Comparison of ENCODE assay signal across 9 mouse cellular contexts in genomic region chr8:71702087-71702432, GRCm38 (mm10). TPM values are rescaled to one million over a fixed set of nuclear protein-coding genes. Genes with fewer than 3 reads are reported as not detected.
DNase-seq lines count a peak whose midpoint lies in the region; ATAC-seq and TF ChIP-seq lines count a peak whose summit lies in the region.
"Had no signal": no experiment of that assay in that cellular context is flagged by ENCODE, and none has a peak within 500 bp of the region (broad histone marks: within the 10 kb centered on the region; RNA-seq: fewer than 3 reads in every experiment).

No protein-coding gene starts in this region.

- H3K36me3 ChIP-seq in kidney, postnatal 0 days (ENCODE audit: insufficient read depth, low read length), result no peaks in the 10 kb centered on the region
- peaks cover 0 to 8% of the 10 kb centered on the region in 2 experiments; a peak in 2 of 4 replicates for H3K36me3 ChIP-seq in MEL (ENCODE audit: control insufficient read depth in 1 of 2, insufficient read depth in 2 of 2, low read length in 2 of 2)
- H3K36me3 ChIP-seq in megakaryocyte, embryonic 14.5 days (replicated peaks; ENCODE audit: low read length), result no peaks in the 10 kb centered on the region

- 35% methylated on average over 4 of the region's 4 CpGs for WGBS in kidney, postnatal 0 days

- TF ChIP-seq RAD21 in MEL (IDR thresholded peaks at IDR 0.05; ENCODE audit: low read depth, low read length), result peak; percentile 14

- no peak for TF ChIP-seq POLR2A in MEL (IDR thresholded peaks at IDR 0.05; ENCODE audit: control insufficient read depth in 1 of 2, insufficient read depth in 1 of 2, low read depth in 1 of 2, low read length in 2 of 2, poor library complexity in 1 of 2)

- ATAC-seq in kidney, postnatal 0 days (replicated peaks; ENCODE audit: low FRiP score, low read depth), result no peak; the same call in 1 of the 2 replicates
- ATAC-seq in erythroid progenitor cell, adult 5-6 weeks (replicated peaks; ENCODE audit: low FRiP score, poor library complexity, severe bottlenecking), result peak; percentile 72
- ATAC-seq in frontal cortex, adult (ENCODE audit: low TSS enrichment), result no peak

- H3K27ac ChIP-seq in kidney, postnatal 0 days, result no peak overlapping the region
- H3K27ac ChIP-seq in MEL (ENCODE audit: control insufficient read depth, low read depth, low read length), result peak overlapping the region; percentile 39

- DNase-seq in kidney, postnatal 0 days (ENCODE audit: low spot score), result no peak
- no peak for DNase-seq in kidney, adult 18-20 months
- DNase-seq in MEL (ENCODE audit: low read depth, low spot score), result peak; percentile 66
- DNase-seq in cerebellum, adult 9-11 months, result no peak
- no peak for DNase-seq in gastrocnemius, postnatal 14 days
- DNase-seq: kidney, postnatal 10 days had no signal

- H3K4me2 ChIP-seq in kidney, postnatal 0 days (ENCODE audit: low read length), result no peak overlapping the region; the same call in 1 of the 2 replicates

- H3K27me3 ChIP-seq in kidney, postnatal 0 days (ENCODE audit: insufficient read depth, low read length), result peaks cover 11% of the 10 kb centered on the region; the same call in 1 of the 2 replicates
- no peaks in the 10 kb centered on the region for H3K27me3 ChIP-seq in MEL (ENCODE audit: control insufficient read depth in 1 of 2, insufficient read depth in 2 of 2, low read length in 2 of 2)
- peaks cover 37% of the 10 kb centered on the region for H3K27me3 ChIP-seq in megakaryocyte, embryonic 14.5 days (replicated peaks)

- intact Hi-C loops in gastrocnemius, postnatal 14 days (cut with DNase I; ENCODE audit: low total_unique reads), result no loop called here

- H3K9me3 ChIP-seq in kidney, postnatal 0 days (replicated peaks; ENCODE audit: low read length), result no peaks in the 10 kb centered on the region
- H3K9me3 ChIP-seq in MEL (replicated peaks; ENCODE audit: insufficient read depth, low read length), result no peaks in the 10 kb centered on the region
- no peaks in the 10 kb centered on the region for H3K9me3 ChIP-seq in megakaryocyte, embryonic 14.5 days

- H3K4me3 ChIP-seq in kidney, postnatal 0 days (replicated peaks; ENCODE audit: low read depth, low read length), result no peak overlapping the region
- peak overlapping the region; percentile 25 to 38 for H3K4me3 ChIP-seq in MEL (ENCODE audit: control insufficient read depth in 1 of 2, insufficient read depth in 1 of 2, low read depth in 2 of 2, low read length in 2 of 2)
- H3K4me3 ChIP-seq in megakaryocyte, embryonic 14.5 days (replicated peaks), result peak overlapping the region; percentile 88

- H3K4me1 ChIP-seq in kidney, postnatal 0 days (replicated peaks; ENCODE audit: insufficient read depth, low read length), result no peaks in the 10 kb centered on the region
- H3K4me1 ChIP-seq in MEL (ENCODE audit: control insufficient read depth in 1 of 2, insufficient read depth in 2 of 2, low read length in 2 of 2), result peaks cover 10 to 21% of the 10 kb centered on the region in 2 experiments
- peaks cover 42% of the 10 kb centered on the region for H3K4me1 ChIP-seq in megakaryocyte, embryonic 14.5 days

- TF ChIP-seq EP300 in MEL (IDR thresholded peaks at IDR 0.05; ENCODE audit: low read depth in 1 of 2, low read length in 2 of 2), result no peak

- 0 out of 2 replicates have a peak, but pooled peaks have one; percentile 22 for TF ChIP-seq CTCF in kidney, postnatal 0 days (IDR thresholded peaks at IDR 0.05; ENCODE audit: low read depth)
- peak in 2 of 3 experiments; percentile 35 to 46; a peak in 5 of 6 replicates for TF ChIP-seq CTCF in MEL (IDR thresholded peaks at IDR 0.05 in 2 of 3, conservative IDR thresholded peaks at IDR 0.05 in 1 of 3; ENCODE audit: control insufficient read depth in 1 of 3, insufficient read depth in 1 of 3, low read depth in 2 of 3, low read length in 3 of 3, poor library complexity in 1 of 3, severe bottlenecking in 1 of 3)

- no peak overlapping the region for H3K9ac ChIP-seq in kidney, postnatal 0 days (ENCODE audit: low read depth, low read length)
- H3K9ac ChIP-seq in MEL (ENCODE audit: control insufficient read depth, low read depth, low read length, poor library complexity, severe bottlenecking), result peak overlapping the region; percentile 51

- no peaks in the 10 kb centered on the region for H3K79me2 ChIP-seq in MEL (ENCODE audit: control insufficient read depth, insufficient read depth, low read length, poor library complexity)

TF ChIP-seq in MEL, 35 proteins besides CTCF, POLR2A, EP300 and RAD21:
- TF ChIP-seq SMC3 (IDR thresholded peaks at IDR 0.05; ENCODE audit: low read depth, low read length) (peak; percentile 33), BHLHE40 (IDR thresholded peaks at IDR 0.05; ENCODE audit: borderline replicate concordance, low read depth, low read length) (no peak), RCOR1 (IDR thresholded peaks at IDR 0.05; ENCODE audit: low read depth, low read length) (0 out of 2 replicates have a peak, but pooled peaks have one; percentile 14), ZNF384 (IDR thresholded peaks at IDR 0.05; ENCODE audit: low read depth, low read length) (no peak), MXI1 (IDR thresholded peaks at IDR 0.05; ENCODE audit: low read depth, low read length) (0 out of 2 replicates have a peak, but pooled peaks have one; percentile 19), ZC3H11A (IDR thresholded peaks at IDR 0.05; ENCODE audit: low read depth, low read length) (0 out of 2 replicates have a peak, but pooled peaks have one; percentile 6), MAX (IDR thresholded peaks at IDR 0.05; ENCODE audit: low read length) (0 out of 2 replicates have a peak, but pooled peaks have one; percentile 22)

RNA-seq across cellular contexts. Expression of gene B3gnt3, which starts 0.5 kb away (rescaled TPM):
- 4.3 TPM in 2 replicates for polyA plus RNA-seq in kidney, postnatal 0 days (2015; fragmentation: Nextera tagmentation; extraction: Ambion mirVana)
- 0.10 and 0.19 TPM in 2 replicates for total RNA-seq in MEL (2012; rRNA removed)
- polyA plus RNA-seq in MEL (2012; ENCODE audit: insufficient read depth in 1 of 2, insufficient read length in 2 of 2, low read depth in 1 of 2, low replicate concordance in 2 of 2, missing spikeins in 1 of 2), result under 1 TPM in 1 of 2 experiments, not detected in 1; 0.84 TPM
- total RNA-seq in erythroid progenitor cell, adult 5-6 weeks (2015; ENCODE audit: low replicate concordance), result 12.2 and 12.3 TPM in 2 replicates
- 10.9 and 14.4 TPM in 2 replicates for total RNA-seq in erythroid progenitor cell, adult 5-6 weeks (2017; ENCODE audit: low replicate concordance)
- polyA plus RNA-seq in megakaryocyte, embryonic 14.5 days (2012; ENCODE audit: insufficient read depth, low replicate concordance), result 0.77 TPM in 1 of 2 replicates, not detected in the other
- total RNA-seq in gastrocnemius, postnatal 14 days (2021), result 1 to 10 TPM; 5.2 to 5.5 TPM

RNA-seq across cellular contexts. Expression of gene Insl3, which starts 13.0 kb away (rescaled TPM):
- polyA plus RNA-seq in kidney, postnatal 0 days (2015; fragmentation: Nextera tagmentation; extraction: Ambion mirVana), result 1.3 TPM in 2 replicates
- total RNA-seq in MEL (2012; rRNA removed), result 0.54 and 0.69 TPM in 2 replicates
- 1 to 10 TPM in 1 of 2 experiments, not detected in 1; 4.4 TPM for polyA plus RNA-seq in MEL (2012; ENCODE audit: insufficient read depth in 1 of 2, insufficient read length in 2 of 2, low read depth in 1 of 2, low replicate concordance in 2 of 2, missing spikeins in 1 of 2)
- 3.6 TPM in 1 of 2 replicates, not detected in the other for total RNA-seq in erythroid progenitor cell, adult 5-6 weeks (2015; ENCODE audit: low replicate concordance)
- total RNA-seq in erythroid progenitor cell, adult 5-6 weeks (2017; ENCODE audit: low replicate concordance), result not detected in 2 replicates
- 241 and 376 TPM in 2 replicates for polyA plus RNA-seq in megakaryocyte, embryonic 14.5 days (2012; ENCODE audit: insufficient read depth, low replicate concordance)
- 1 to 10 TPM; 1.1 to 1.5 TPM for total RNA-seq in gastrocnemius, postnatal 14 days (2021)

RNA-seq across cellular contexts. Expression of gene Fcho1, which starts 23.5 kb away (rescaled TPM):
- 3.4 and 4.1 TPM in 2 replicates for polyA plus RNA-seq in kidney, postnatal 0 days (2015; fragmentation: Nextera tagmentation; extraction: Ambion mirVana)
- 2.3 and 3.7 TPM in 2 replicates for total RNA-seq in MEL (2012; rRNA removed)
- 1 to 10 TPM in 1 of 2 experiments, not detected in 1; 6.8 TPM for polyA plus RNA-seq in MEL (2012; ENCODE audit: insufficient read depth in 1 of 2, insufficient read length in 2 of 2, low read depth in 1 of 2, low replicate concordance in 2 of 2, missing spikeins in 1 of 2)
- 152 and 165 TPM in 2 replicates for total RNA-seq in erythroid progenitor cell, adult 5-6 weeks (2015; ENCODE audit: low replicate concordance)
- total RNA-seq in erythroid progenitor cell, adult 5-6 weeks (2017; ENCODE audit: low replicate concordance), result 245 and 276 TPM in 2 replicates
- 48.6 and 69.2 TPM in 2 replicates for polyA plus RNA-seq in megakaryocyte, embryonic 14.5 days (2012; ENCODE audit: insufficient read depth, low replicate concordance)
- total RNA-seq in gastrocnemius, postnatal 14 days (2021), result under 1 TPM; 0.39 to 0.53 TPM

RNA-seq across cellular contexts. Expression of gene Jak3, which starts 26.0 kb away (rescaled TPM):
- polyA plus RNA-seq in kidney, postnatal 0 days (2015; fragmentation: Nextera tagmentation; extraction: Ambion mirVana), result 5.3 TPM in 2 replicates
- total RNA-seq in MEL (2012; rRNA removed), result 4.2 and 5.1 TPM in 2 replicates
- 10 to 100 TPM in 1 of 2 experiments, not detected in 1; 12.4 TPM for polyA plus RNA-seq in MEL (2012; ENCODE audit: insufficient read depth in 1 of 2, insufficient read length in 2 of 2, low read depth in 1 of 2, low replicate concordance in 2 of 2, missing spikeins in 1 of 2)
- 2.1 and 5.4 TPM in 2 replicates for total RNA-seq in erythroid progenitor cell, adult 5-6 weeks (2015; ENCODE audit: low replicate concordance)
- 0.68 and 0.90 TPM in 2 replicates for total RNA-seq in erythroid progenitor cell, adult 5-6 weeks (2017; ENCODE audit: low replicate concordance)
- 209 and 434 TPM in 2 replicates for polyA plus RNA-seq in megakaryocyte, embryonic 14.5 days (2012; ENCODE audit: insufficient read depth, low replicate concordance)
- total RNA-seq in gastrocnemius, postnatal 14 days (2021), result 1 to 10 TPM; 2.6 to 2.8 TPM

RNA-seq across cellular contexts. Expression of gene Unc13a, which starts 30.5 kb away (rescaled TPM):
- 0.50 and 0.60 TPM in 2 replicates for polyA plus RNA-seq in kidney, postnatal 0 days (2015; fragmentation: Nextera tagmentation; extraction: Ambion mirVana)
- 0.81 and 0.92 TPM in 2 replicates for total RNA-seq in MEL (2012; rRNA removed)
- polyA plus RNA-seq in MEL (2012; ENCODE audit: insufficient read depth in 1 of 2, insufficient read length in 2 of 2, low read depth in 1 of 2, low replicate concordance in 2 of 2, missing spikeins in 1 of 2), result 1 to 10 TPM in 1 of 2 experiments, not detected in 1; 3.6 TPM
- total RNA-seq in erythroid progenitor cell, adult 5-6 weeks (2015; ENCODE audit: low replicate concordance), result not detected in 2 replicates
- total RNA-seq in erythroid progenitor cell, adult 5-6 weeks (2017; ENCODE audit: low replicate concordance), result not detected in 2 replicates
- polyA plus RNA-seq in megakaryocyte, embryonic 14.5 days (2012; ENCODE audit: insufficient read depth, low replicate concordance), result 8.9 and 10.8 TPM in 2 replicates
- under 1 TPM; 0.18 to 0.20 TPM for total RNA-seq in gastrocnemius, postnatal 14 days (2021)

Comparison
In these comparisons a context has a peak if more than half of its experiments do, and no peak if none do; other contexts are left out.
1. RNA of gene Fcho1, which starts 23.5 kb away (total RNA-seq): 152 to 276 TPM in erythroid progenitor cell, adult 5-6 weeks; 2.3 to 3.7 TPM in MEL and 0.39 to 0.53 TPM in gastrocnemius, postnatal 14 days; every median in the first group is over 10 times any median in the second.